Comparison of ENCODE assay signal across 9 mouse cellular contexts in the genomic region with DNA sequence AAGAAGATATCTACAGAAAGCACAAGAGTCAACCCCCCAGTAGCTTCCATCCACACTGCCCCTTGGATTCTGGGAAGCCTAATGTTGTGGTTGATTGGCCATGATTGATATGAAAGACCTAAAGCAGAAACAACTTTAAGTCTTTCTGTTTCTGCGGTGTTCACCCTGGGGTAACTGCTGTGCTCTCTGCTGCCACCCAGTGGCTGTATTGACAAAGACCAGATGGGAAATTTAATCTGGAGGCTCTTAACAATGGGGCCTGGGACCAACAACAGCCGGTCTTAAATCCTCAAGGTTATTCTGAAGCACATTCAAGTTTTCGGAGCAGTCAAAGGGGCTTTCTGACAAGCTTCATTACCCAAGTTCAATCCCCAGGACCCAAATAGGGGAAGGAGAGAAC. TPM values are rescaled to one million over a fixed set of nuclear protein-coding genes. Genes with fewer than 3 reads are reported as not detected.
DNase-seq lines count a peak whose midpoint lies in the region; ATAC-seq lines count a peak whose summit lies in the region.
"Had no signal": no experiment of that assay in that cellular context is flagged by ENCODE, and none has a peak within 500 bp of the region (broad histone marks: within the 10 kb centered on the region; RNA-seq: fewer than 3 reads in every experiment).

No protein-coding gene starts in this region.

- no peak overlapping the region for H3K4me2 ChIP-seq in midbrain, embryonic 16.5 days (ENCODE audit: low read length)
- H3K4me2 ChIP-seq: embryonic facial prominence, embryonic 15.5 days had no signal

- no peaks in the 10 kb centered on the region for H3K27me3 ChIP-seq in midbrain, embryonic 10.5 days (ENCODE audit: low read depth, poor library complexity, severe bottlenecking)
- H3K27me3 ChIP-seq in midbrain, embryonic 16.5 days (ENCODE audit: control insufficient read depth, insufficient read depth, low read depth, low read length), result no peaks in the 10 kb centered on the region
- H3K27me3 ChIP-seq: embryonic facial prominence, embryonic 15.5 days had no signal

- DNase-seq in midbrain, embryonic 10.5 days (ENCODE audit: low spot score), result peak; percentile 75
- DNase-seq in cerebellum, adult 8-10 months, result peak; percentile 57
- DNase-seq in frontal cortex, postnatal 25 days (ENCODE audit: low spot score in 2 of 2), result peak; percentile 62 to 75
- peak; percentile 70 to 83 for DNase-seq in kidney, adult 8-10 months
- DNase-seq in liver, result peak; percentile 76
- DNase-seq in ovary, postnatal 14 days (ENCODE audit: low spot score), result peak; percentile 69
- DNase-seq in thymus, postnatal 10 days (ENCODE audit: low spot score in 2 of 2), result peak; percentile 65 to 89

- 21% methylated on average over 3 of the region's 3 CpGs for WGBS in midbrain, embryonic 10.5 days
- 7% methylated on average over 3 of the region's 3 CpGs for WGBS in midbrain, embryonic 16.5 days

- ATAC-seq in midbrain, embryonic 16.5 days, result no peak

- H3K9ac ChIP-seq in midbrain, embryonic 16.5 days (ENCODE audit: low read depth, low read length), result no peak overlapping the region
- H3K9ac ChIP-seq: embryonic facial prominence, embryonic 15.5 days had no signal

- H3K36me3 ChIP-seq in midbrain, embryonic 10.5 days, result no peaks in the 10 kb centered on the region
- H3K36me3 ChIP-seq in midbrain, embryonic 16.5 days (ENCODE audit: control insufficient read depth, insufficient read depth, low read length), result no peaks in the 10 kb centered on the region
- H3K36me3 ChIP-seq: embryonic facial prominence, embryonic 15.5 days had no signal

- no peak overlapping the region for H3K4me3 ChIP-seq in midbrain, embryonic 10.5 days
- no peak overlapping the region for H3K4me3 ChIP-seq in midbrain, embryonic 16.5 days (ENCODE audit: low read depth, low read length)
- H3K4me3 ChIP-seq: embryonic facial prominence, embryonic 15.5 days had no signal

- H3K4me1 ChIP-seq in midbrain, embryonic 10.5 days, result no peaks in the 10 kb centered on the region
- H3K4me1 ChIP-seq in midbrain, embryonic 16.5 days (ENCODE audit: control insufficient read depth, insufficient read depth, low read length), result no peaks in the 10 kb centered on the region
- H3K4me1 ChIP-seq: embryonic facial prominence, embryonic 15.5 days had no signal

- no peaks in the 10 kb centered on the region for H3K9me3 ChIP-seq in midbrain, embryonic 10.5 days (replicated peaks)
- no peaks in the 10 kb centered on the region for H3K9me3 ChIP-seq in midbrain, embryonic 16.5 days (replicated peaks; ENCODE audit: control insufficient read depth, low read length, poor library complexity, severe bottlenecking)
- H3K9me3 ChIP-seq: embryonic facial prominence, embryonic 15.5 days had no signal

- no peak overlapping the region for H3K27ac ChIP-seq in midbrain, embryonic 10.5 days (replicated peaks)
- no peak overlapping the region for H3K27ac ChIP-seq in midbrain, embryonic 16.5 days (ENCODE audit: low read length)
- H3K27ac ChIP-seq: embryonic facial prominence, embryonic 15.5 days had no signal

RNA-seq across cellular contexts. Expression of a gene that starts 24.0 kb away (rescaled TPM):
- 4.2 and 5.1 TPM in 2 replicates for polyA plus RNA-seq in midbrain, embryonic 10.5 days (2016; fragmentation: Nextera tagmentation; extraction: Ambion mirVana)
- 2.5 and 2.6 TPM in 2 replicates for polyA plus RNA-seq in midbrain, embryonic 16.5 days (2015; fragmentation: Nextera tagmentation; extraction: Ambion mirVana)
